Mouse (Mus musculus) right cerebral cortex, postnatal 25 days (tissue): ENCODE measurements around the gene Fabp6.
A peak's percentile ranks its signal among the peaks of the same experiment; 100 is the strongest.

Experiments
- DNase-seq: peaks from one replicate; pipeline ENCODE4 v3.0.0; 2022

The Fabp6 gene

GRCm38 (mm10) chr11:43601440-43601839 lies at the start of gene Fabp6:
TSS of gene Fabp6 (minus strand) at chr11:43601540.
- DNase-seq: no peak

- no peak for DNase-seq
These were observed 43.9 kb upstream of the Fabp6 start for GRCm38 (mm10) chr11:43645286-43645685.

- peak; percentile 59 for DNase-seq
These were observed 41.8 kb upstream of the Fabp6 start for GRCm38 (mm10) chr11:43643180-43643591.

- no peak for DNase-seq
These were observed 37.1 kb upstream of the Fabp6 start for GRCm38 (mm10) chr11:43638486-43638885.

GRCm38 (mm10) chr11:43636761-43637160 lies 35.4 kb upstream of the Fabp6 start:
- DNase-seq: peak; percentile 22

GRCm38 (mm10) chr11:43633658-43634401 lies 32.5 kb upstream of the Fabp6 start:
- DNase-seq: peak; percentile 31

GRCm38 (mm10) chr11:43633165-43633564 lies 31.8 kb upstream of the Fabp6 start:
- DNase-seq: no peak

- DNase-seq: peak; percentile 35
These were observed 31.2 kb upstream of the Fabp6 start for GRCm38 (mm10) chr11:43632566-43632965.

- no peak for DNase-seq
These were observed 30.3 kb upstream of the Fabp6 start for GRCm38 (mm10) chr11:43631645-43632044.

GRCm38 (mm10) chr11:43626927-43627645 lies 25.7 kb upstream of the Fabp6 start:
- DNase-seq: no peak

- peak; percentile 47 for DNase-seq
These were observed 25.1 kb upstream of the Fabp6 start for GRCm38 (mm10) chr11:43626300-43626926.

- peak; percentile 34 for DNase-seq
These were observed 23.0 kb upstream of the Fabp6 start for GRCm38 (mm10) chr11:43624341-43624740.

- no peak for DNase-seq
These were observed 20.4 kb upstream of the Fabp6 start for GRCm38 (mm10) chr11:43621769-43622168.

GRCm38 (mm10) chr11:43618403-43618802 lies 17.1 kb upstream of the Fabp6 start:
- no peak for DNase-seq

GRCm38 (mm10) chr11:43617924-43618323 lies 16.6 kb upstream of the Fabp6 start:
- no peak for DNase-seq

GRCm38 (mm10) chr11:43612834-43613488 lies 11.6 kb upstream of the Fabp6 start:
- DNase-seq: peak; percentile 68

GRCm38 (mm10) chr11:43610662-43611033 lies 9.3 kb upstream of the Fabp6 start:
- no peak for DNase-seq

GRCm38 (mm10) chr11:43610006-43610661 lies 8.8 kb upstream of the Fabp6 start:
- no peak for DNase-seq

- no peak for DNase-seq
These were observed 7.1 kb upstream of the Fabp6 start for GRCm38 (mm10) chr11:43608440-43608839.

- no peak for DNase-seq
These were observed 4.5 kb upstream of the Fabp6 start for GRCm38 (mm10) chr11:43605859-43606258.

- DNase-seq: no peak
These were observed 3.6 kb upstream of the Fabp6 start for GRCm38 (mm10) chr11:43604891-43605290.

GRCm38 (mm10) chr11:43604207-43604606 lies 2.9 kb upstream of the Fabp6 start:
- no peak for DNase-seq
